Mouse (Mus musculus) right cerebral cortex, postnatal 14 days (tissue): ENCODE data around the gene Trpv4.

Experiments used
- DNase-seq: peaks from one replicate; pipeline ENCODE4 v3.0.0; 2022

Trpv4 gene

DNA sequence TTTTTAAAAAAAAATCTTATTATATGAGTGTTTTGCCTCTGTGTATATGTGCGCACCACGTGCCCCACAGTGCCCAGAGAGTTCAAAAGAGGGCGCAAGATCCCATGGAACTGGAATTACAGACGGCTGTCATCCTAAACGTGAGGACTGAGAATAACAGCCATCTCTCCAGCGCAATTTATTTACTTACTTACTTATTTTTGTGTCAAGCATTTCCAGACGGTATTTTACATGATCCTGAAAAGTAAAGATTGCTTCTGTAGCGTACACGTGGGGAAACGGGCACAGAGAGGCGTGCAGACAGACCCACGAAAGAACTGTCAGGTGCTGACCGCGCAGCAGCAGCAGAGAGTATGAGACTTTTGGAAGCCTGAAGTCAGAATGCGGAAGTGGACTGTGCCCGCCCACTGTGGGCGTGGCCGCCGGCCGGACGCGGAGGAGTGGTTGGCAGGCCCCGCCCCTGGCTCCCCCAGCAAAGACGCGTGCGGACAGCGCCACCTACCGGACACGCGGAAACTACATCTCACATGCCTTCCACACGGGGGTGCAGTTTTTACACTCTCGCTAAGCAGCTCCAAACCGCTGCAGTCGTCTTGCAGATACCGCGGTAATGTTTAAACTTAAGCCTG lies 9.1 kb upstream of the Trpv4 start:
- peak; percentile 97 for DNase-seq

DNA sequence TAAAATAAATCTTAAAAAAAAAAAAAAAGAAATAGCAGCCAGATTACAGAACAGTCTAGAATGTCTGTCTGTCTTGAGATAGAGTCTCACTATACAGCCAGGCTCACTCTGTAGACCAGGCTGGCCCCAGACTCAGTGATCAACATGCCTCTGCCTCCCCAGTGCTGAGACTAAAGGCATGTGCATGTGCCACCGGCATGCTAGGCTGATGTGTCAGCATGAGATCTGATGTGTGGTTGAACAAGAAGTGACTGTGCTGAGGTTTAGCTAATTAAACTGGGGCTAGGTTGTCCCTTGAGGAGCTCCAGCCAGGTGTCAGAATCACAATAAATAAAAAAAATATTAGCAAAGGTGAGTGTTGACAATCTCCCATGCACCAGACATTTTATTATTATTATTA lies 8.4 kb upstream of the Trpv4 start:
- no peak for DNase-seq

DNA sequence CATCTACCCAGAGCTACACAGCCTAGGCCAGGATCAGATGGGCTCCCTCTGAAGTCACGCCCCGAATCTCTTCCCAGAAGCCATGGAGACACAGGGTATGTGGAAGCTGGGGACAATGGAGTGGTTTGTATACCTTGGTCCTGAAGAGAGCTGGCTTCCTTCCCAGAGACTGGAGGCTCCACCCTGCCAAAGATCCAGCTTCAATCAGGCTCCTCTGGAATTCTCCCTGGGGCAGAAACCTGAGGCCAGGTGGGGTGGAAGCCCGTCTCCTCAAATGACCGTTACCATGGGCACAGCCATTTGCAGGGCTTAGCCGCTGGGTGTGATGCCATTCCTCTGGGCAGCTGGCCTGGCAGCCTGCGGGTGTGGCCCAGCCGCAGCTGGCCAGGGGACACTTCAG lies 6.5 kb upstream of the Trpv4 start:
- no peak for DNase-seq

GRCm38 (mm10) chr5:114664139-114664538 lies 5.9 kb upstream of the Trpv4 start:
- no peak for DNase-seq

DNA sequence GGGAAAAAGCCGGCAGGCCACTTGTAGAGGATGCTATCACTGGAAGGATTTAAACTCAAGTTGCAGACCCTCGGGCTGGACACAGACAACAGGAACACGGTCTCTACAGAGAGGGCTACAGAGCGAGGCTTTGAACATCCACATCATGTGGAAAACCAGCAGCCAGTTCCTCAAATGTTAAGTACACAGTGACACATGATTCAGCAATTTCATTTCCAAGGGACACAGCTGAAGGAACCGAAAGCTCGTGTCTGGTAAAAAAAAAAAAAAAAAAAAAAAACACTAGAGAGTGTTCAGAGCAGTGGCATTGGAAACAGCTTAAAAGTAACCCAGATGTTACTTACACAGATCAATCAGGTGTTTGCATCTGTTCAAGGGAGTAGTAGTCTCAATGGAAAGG lies 2.8 kb upstream of the Trpv4 start:
- DNase-seq, result no peak

- no peak for DNase-seq
Observed at GRCm38 (mm10) chr5:114657426-114657825, 795 bp downstream of the Trpv4 start.

- no peak for DNase-seq
Observed at GRCm38 (mm10) chr5:114656305-114656704, 1.9 kb downstream of the Trpv4 start.

DNA sequence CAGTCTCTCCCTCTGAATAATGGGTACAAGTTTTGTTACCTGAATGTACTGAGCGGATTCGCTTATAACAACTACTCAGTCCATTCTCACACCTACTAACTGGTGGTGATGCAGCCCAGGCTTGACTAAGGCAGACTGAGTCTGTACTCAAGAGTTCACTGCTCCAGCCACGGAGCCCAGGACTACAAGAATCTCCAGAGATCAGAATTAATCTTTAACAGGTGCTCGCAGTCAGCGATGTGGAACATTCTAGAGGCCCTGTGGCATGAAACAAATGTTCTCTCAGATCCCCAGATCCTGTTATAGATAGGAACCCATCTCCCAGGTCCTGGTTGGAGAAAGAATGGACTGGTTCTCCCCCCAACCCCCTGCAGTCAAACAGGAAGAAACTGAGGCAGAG lies 2.5 kb downstream of the Trpv4 start:
- DNase-seq, result no peak

DNA sequence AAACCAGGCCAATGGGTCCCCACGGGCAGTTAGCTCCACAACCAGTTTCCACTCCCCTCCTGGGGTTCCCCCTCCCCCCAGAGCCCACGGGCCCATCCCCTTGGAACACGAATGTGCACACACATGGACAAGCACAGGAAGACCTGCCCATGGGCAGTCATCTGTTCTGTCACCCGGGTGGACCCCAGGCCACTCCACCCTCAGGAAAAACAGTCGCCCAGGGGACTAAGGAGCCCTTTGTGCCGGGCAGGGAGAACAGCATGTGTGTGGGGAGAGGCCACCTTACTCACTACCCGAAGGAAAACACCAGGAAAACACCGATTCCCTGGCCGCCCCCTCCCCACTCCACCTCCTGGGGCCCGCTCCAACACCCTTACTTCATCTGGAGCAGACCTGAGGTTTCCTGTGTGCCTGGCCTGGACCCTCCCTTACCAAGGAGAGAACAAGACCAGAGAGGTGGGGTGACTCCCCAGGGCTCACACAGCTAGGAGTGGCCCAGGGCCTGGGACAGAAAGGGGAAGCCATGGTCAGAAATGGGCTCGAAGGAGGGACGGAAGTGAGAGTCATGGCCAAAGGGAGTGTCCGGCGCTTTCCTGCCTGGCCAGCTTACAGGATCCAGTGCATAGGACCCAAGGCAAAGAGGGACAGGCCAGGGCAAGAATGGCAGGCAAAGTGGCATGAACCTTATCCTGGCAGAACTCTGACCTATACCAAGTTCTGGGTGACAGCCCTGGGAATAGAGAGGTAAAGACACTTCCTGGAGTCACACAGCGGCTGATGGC lies 4.4 kb downstream of the Trpv4 start:
- DNase-seq, result no peak

DNA sequence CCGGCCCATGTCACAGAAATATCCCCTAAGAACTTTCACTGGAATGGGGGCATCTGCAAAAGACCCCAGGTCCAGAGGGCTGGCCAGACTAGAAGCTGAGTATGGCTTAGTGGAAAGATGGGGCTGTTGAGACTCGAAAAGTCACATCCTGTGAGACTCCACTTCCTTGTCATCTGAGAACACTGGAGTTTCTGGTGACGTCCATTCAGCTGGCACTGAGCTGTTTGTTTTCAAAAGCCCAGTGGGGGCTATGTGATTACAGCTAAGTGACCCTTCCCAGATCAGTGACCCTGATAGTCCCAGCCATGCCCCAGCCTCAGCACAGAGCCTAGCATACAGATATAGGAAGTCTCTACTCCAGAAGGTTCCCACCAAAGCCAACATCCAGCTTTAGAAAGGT lies 6.8 kb downstream of the Trpv4 start:
- DNase-seq, result no peak

DNA sequence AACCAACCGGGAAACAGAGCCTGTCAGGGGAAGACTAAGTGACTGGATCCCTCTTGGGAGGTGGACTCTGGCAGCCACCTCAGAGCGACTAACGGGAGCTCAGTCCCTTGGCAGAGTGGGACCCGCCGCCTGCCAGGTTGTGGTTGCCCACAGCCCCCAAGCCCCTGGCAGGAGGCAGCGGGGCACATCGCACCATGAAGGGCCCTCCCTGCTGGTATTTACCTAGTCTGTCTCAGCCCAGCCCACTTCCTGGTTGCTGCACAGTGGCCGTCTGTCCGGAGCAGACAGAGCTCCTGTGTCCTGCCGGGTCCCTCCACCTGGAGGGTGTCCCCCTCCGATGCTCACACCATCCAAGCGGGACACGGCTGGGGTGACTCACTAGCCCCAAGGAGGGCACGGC lies 7.2 kb downstream of the Trpv4 start:
- DNase-seq, result no peak

- DNase-seq, result no peak
Observed at GRCm38 (mm10) chr5:114648728-114649311, 9.4 kb downstream of the Trpv4 start.

GRCm38 (mm10) chr5:114647211-114647974 lies 10.8 kb downstream of the Trpv4 start:
- no peak for DNase-seq

DNA sequence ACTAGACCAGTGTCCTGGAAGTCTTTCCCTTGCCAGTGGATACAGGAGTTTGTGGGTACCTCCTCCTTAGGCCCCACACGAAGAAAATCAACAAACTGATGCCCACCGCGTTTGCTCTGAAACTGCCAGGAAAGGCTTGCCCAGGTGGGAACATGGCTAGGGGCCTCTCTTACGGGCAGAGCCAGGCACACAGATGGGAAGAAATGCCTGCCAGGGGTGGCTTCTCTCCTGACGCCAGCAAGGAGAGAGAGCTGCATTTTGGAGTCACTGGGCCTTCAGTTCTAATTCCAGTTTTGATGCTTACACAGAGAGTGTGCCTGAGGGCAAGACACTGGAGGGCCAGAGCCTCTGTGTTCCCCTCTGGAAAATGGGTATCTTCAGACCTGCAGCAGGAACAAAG lies 12.3 kb downstream of the Trpv4 start:
- no peak for DNase-seq

DNA sequence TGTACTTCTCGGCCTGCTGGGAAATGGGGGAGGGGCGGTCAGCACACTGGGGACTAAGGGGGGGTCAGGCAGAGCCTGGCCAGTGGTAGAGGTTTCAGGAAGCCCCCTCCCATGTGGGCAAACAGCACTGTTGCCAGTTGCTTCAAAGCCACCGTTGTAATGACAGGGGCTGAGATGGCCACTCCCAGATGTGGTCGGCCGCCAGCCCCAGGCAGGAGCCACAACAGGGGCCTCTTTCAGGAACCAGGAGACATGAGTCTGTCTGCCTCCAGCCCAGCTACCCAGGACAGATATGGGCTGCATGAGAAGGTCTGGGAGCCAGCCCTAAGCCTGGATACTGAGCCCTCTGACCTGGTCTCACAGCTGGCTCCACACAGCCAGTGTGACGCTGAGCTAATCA lies 13.3 kb downstream of the Trpv4 start:
- no peak for DNase-seq

- DNase-seq, result no peak
Observed at GRCm38 (mm10) chr5:114640809-114641208, 17.4 kb downstream of the Trpv4 start.

DNA sequence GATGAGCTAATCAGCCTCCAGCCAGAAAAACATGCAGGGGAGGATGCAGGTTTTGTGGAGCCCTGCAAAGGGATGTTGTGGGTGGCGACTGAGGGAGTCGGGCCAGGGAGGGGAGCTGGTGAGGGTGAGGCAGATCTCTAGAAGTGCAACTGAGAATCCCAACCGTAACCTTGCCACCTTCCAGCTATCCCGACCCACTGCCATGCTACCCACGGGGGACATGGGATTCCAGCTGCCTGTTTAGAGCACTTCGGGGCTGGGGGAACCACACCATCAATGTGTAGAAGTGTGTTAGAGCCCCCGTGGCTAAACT lies 18.6 kb downstream of the Trpv4 start:
- no peak for DNase-seq

DNA sequence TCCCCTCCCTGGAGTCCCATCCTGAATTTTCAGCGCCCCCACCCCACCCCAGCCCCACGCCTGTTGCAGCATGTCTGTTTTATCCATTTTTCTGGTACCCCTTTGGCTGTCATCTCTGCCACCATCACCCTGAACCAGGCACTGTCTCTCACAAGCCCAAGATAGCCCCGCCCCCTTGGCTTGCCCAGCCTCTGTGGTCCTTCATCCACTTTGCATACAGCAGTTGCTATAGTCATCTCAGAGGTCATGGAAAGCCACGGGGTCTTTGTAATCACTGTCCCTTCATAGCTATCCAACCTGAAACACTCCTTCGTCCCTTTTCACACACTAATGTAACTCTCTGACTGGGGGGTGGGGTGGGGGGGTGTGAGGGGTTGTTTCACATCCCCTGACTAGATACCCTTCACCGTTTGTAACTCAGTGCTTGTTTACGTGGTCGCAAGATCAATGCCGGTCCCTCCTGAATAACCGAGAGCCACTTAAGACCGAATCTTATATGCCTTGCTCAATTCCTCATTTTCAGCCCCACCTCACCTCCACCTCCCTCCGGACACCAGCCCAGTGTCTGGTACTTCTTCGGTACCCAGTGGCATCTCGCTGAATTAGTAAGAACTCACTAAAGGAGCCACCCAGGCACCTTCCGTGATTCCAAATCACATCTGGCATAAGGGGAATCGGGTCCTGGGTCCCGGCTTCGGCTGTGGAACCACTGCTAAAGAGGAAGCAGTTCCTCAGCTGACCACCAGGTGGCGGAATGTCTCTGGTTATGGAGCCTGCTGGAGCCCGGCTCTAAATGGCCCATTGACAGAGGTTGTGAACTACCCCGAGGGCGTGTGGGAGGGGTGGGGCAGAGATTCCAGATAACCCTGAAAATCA lies 19.2 kb downstream of the Trpv4 start:
- DNase-seq, result peak; percentile 90

GRCm38 (mm10) chr5:114636091-114636490 lies 22.1 kb downstream of the Trpv4 start:
- DNase-seq, result no peak

DNA sequence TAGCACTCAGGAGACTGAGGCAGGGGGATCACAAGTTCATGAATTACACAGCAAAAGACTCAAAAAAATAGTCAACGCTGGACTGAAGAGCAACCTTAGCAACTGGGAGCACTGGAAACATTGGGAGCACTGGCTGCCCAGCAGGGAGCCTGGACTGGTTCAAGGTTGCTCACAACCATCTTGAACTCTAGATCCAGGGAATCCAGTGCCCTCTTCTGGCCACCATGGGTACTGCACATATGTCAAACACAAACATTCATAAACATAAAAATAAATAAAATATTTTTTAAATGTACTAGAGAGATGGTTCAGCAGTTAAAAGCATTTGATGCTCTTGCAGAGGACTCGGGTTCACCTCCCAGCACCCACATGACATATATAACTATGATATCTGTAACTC lies 26.9 kb downstream of the Trpv4 start:
- no peak for DNase-seq

- DNase-seq, result peak; percentile 62
Observed at GRCm38 (mm10) chr5:114625590-114625989, 32.6 kb downstream of the Trpv4 start.

- no peak for DNase-seq
Observed at GRCm38 (mm10) chr5:114620305-114620704, 37.9 kb downstream of the Trpv4 start.

DNA sequence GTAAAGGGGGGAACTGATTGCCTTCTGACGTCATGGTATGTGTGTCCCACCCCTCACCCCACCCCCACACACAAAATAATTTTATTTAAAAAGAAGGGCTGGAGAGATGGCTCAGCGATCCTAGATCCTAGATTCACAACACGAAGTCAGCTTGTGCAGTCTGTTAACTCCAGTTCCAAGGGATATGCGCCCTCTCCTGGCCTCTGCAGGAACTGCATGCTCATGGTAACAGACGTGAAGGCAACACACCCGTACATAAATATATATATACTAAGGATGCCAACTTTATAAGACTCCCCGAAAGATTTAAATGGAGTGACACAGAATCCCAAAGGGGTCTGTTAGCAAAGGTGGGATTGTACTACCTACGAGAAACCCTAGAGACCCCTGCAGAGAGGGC lies 39.4 kb downstream of the Trpv4 start:
- DNase-seq, result peak; percentile 85
